Mouse (Mus musculus) ovary, postnatal 36 days (tissue): Measurements from ENCODE around the gene Rbp7.
A peak's percentile ranks its signal among the peaks of the same experiment; 100 is the strongest.
"Not testable (repeated sequence)": the region's sequence is repeated elsewhere in the genome, so short reads cannot be mapped to it uniquely, and the experiment has no call there.

Experiments used
- DNase-seq: peaks from one replicate; pipeline ENCODE4 v3.0.0; 2022; ENCODE audit warnings: low spot score, mixed read lengths

Rbp7 gene

DNA sequence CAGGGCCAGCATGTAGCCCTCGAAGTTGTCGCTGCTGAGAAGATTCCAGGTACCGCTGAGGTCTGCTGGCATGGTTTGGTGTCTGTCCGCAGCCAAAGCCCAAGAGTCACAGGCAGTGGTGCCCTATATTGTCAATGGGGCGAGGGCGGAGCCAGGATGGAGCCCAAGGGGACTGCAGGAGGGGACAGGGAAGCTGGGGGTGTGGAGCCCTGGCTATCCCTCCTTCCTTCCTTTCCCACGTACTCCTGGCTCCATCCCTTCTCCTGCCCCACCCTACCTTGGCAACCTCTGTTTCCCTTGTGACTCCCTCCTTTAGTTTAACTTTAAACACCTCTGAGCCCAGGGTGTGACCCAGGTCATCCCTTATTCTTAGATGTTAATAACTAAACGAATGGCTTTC is at the start of gene Rbp7:
Gene Rbp7 (minus strand): TSS at position 100 of the 400 bp plus-strand sequence.
- DNase-seq, result peak; percentile 18

DNA sequence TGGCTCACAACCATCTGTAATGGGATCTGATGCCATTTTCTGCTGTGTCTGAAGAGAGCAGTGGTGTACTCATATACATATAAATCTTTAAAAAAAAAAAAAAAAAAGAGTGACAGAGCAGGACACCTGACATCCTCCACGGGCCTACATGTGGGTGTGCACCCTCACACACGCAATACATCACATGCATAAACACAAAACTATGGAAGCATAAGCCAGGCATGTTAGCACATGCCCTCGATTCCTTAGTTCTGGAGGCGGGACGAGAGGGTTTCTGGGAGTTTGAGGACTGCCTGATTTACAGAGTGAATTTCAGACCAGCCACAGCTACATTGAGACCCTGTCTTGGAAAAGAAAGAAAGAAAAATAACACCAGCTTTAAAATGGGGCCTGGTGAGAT is 49.6 kb upstream of the Rbp7 start:
- no peak for DNase-seq

DNA sequence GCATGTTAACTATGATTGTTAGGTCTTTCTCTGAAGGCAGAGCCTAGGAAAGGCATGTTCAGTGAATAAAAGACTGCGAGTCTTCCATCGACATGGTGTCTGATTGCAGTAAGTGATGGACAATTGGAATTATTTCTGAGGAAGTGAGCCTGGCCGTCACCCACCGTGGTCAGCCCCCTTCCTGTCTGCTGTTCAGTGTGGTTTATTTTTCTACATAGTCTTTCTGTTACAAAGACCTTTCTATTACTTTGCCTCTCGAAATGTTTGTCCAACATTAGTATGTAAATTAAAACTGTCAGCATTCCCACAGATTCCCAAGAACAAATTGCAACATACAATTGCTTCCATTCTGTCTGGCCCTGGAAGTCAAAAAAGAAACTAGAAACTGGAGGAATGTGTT is 45.0 kb upstream of the Rbp7 start:
- no peak for DNase-seq

DNA sequence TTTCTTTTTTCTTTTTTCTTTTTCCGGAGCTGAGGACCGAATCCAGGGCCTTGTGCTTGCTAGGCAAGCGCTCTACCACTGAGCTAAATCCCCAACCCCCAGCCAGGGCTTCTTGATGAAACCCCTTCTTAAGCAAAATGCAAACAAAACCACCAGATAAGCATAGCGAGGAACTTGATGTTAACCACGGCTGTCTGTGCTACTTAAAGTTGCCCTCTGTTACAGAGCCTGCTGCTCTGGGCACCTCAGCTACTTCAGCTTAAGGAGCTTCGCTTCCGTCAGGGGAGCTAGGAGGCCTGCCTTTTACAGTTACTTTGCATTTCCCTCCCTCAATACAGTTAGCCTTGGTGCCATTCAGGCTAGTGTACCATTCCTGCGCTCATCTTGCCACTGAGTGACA is 44.1 kb upstream of the Rbp7 start:
- DNase-seq, result no peak

DNA sequence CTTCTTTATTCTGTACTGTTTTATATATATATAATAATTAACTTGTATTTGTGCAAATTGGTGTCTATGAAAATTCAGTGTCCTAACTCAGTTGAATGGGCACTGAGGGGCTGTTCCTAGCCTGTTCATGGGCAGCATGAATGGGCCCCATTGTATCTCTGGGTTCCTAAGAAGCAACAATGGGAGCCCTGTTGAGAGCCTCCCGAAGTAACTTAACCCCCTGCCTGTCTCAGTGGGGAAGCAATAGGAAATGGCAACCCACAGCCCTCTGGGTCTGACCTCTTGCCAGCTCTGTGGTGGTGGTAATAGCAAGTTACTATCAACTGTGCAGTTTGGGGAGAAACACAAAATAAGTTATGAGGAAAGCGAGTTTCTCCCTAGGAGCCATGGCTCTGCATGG is 41.8 kb upstream of the Rbp7 start:
- no peak for DNase-seq

DNA sequence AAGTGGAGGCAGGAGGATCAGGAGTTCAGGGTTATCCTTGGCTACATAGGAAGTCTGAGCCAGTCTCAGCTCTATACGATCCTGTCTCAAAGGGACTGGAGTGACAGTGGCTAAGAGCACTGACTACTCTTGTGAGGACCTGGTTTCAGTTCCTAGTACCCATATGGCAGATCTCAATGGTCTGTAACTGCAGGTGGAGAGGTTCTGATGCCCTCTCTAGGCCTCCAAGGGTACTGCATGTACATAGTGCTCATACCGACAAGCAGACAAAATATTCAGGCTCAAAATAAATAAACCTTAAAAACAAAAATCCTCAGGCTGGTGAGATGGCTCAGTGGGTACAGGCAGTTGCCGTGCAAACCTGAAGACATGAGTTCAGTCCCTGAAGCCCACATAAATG is 36.4 kb upstream of the Rbp7 start:
- no peak for DNase-seq

DNA sequence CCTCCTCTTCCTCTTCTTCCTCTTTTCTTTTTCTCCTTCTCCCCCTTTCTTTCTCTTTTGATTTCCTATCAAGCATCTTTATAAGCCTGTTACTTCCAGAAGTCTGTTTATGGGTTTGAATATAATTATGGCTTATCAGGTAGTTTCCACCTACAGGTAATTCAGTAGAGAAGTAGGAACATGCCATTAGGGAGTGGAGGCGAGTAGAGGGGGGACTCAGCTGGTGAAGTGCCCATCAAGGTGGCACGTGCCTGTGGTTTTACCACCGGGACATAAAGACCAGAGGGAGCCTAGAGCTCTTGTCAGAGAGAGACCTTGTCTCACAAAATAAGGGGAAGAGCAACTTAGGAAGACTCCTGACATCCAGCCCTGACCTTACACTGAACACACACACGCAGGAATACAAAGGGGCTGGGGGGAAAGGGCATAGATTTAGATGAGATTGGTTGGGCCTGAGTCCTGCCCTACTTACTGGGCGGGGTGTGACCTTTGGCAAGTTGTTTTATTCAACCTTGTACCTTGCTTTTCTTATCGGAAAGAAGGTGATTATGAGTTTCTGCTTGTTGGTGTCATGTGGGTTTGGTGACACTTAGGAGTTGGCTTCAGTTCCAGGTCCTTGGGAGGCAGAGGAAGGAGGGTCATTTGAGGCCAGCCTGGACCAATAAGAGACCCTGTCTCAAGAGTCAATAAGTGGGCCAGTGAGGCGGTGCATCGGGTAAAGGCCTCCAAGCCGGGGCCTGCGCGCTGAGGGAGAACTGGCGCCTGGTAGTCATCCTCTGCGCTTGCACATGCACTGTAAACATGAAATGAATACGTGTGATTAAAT is 34.9 kb upstream of the Rbp7 start:
- no peak for DNase-seq

DNA sequence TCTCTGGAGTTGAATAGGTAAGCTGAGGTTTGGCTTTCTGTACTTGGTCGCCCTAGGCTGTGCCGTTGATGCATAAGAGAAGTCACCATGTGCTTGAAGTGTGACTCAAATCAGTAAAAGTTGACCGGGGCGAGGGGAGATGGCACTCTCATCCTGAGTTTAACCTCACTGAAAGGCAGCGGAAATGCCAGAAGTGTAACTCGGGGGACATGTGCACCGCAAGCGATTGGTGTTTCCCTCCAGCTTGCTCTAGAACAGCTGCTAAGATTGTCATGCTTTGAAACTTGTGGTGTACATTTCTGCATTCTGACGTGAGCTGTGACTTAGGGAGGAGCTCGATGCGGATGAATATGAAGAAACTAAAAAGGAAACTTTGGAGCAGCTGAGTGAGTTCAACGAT is 33.0 kb upstream of the Rbp7 start:
- DNase-seq, result no peak

DNA sequence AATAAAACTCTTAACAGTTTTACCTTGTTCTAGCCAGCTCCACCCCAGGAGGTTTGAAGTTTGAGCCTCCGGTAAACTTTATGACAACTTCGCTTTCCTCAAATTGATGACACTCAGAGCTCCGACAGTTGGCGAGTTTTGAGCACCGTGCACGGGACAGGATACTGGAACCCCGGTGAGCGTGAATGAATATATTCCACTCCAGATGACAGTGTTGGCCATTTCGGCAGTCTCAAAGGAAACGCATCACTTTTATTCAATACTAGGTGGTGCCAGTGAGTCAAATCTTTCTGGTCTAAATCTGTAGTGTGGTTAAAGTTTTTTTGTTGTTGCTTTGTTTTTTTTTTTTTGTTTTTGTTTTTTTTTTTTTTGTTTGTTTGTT is 31.0 kb upstream of the Rbp7 start:
- DNase-seq, result no peak

DNA sequence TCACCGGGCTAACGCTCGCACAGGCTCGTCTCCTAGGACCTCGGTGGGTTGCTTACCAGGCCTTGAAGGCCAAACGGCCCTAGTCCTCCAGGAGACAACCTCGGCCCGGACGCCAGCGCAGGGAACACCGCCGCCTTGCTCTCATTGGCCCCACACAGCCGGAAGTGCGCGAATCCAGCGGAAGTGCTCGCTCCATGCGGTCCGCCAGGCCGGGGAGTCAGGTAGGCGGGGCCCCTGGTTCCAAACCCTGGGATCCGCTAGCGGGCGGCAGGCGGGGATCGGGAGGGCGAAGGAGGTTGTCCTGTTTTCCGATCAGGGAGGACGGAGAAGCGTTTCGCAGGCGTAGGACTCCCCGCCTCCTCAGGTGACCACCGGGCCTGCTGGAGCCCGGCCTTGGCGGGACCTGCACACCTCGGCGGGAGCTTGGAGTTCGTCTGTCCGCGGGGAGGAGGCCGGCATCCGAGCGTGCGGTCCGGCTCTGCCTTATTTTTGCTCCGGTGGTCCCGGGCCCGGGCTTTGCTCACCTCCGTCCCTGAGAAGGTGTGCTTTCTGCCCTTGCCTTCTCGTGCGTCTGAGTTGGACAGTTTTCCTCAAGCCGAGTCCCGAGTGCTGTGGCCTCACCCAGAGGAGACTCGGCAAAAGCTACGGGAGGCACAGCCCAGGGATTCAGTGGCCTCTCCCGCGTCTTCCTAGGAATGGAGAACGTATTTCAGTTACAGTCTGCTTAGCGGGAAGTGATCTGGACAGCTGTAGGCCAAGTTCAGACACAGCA is 30.5 kb upstream of the Rbp7 start, which contains the start of the genes Nmnat1 and Lzic:
Gene Nmnat1 (minus strand): TSS at position 150 of the 772 bp plus-strand sequence.
Gene Lzic (plus strand): TSS at position 177 of the 772 bp plus-strand sequence.
- DNase-seq, result peak; percentile 93

DNA sequence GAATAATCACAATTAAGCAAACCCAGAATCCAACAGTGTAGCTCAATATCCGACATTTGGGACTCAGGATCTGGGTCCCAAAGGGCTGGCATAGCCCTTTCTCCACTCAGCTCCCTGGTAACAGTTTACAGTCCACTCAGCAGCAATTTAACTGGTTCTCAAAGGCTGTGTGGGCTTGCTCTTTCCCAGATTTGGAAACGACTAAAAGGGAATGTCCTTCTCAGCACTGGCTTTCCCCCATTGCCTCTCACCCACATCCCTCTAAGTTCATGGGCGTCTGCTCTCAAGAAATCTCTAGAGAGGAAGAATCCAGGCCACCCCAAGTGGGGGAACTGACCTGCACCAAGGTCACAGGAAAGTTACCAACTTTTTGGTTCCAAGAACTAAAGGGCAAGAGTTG is 29.8 kb upstream of the Rbp7 start:
- no peak for DNase-seq

DNA sequence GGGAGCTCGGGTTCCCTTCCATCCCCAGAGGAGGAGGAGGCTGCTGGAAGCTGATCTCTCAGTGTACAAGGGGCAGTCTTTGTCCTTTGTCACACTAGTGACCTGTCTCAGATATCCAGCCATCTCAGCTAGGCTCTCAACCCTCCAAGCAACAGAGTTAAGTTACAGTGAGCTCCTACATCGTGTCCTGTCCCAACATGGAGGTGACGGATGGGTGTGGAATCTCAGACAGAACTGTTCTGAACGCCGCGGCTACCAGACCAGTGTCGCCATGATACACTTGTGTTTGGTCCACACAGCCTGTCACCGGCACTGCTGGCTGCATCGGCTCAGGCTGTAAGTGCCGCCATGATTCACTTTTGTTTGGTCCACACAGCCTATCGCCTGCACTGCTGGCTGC is 22.3 kb upstream of the Rbp7 start, which contains the start of gene Tmem274:
Gene Tmem274 (plus strand): TSS at position 301 of the 400 bp plus-strand sequence.
- DNase-seq, result no peak

DNA sequence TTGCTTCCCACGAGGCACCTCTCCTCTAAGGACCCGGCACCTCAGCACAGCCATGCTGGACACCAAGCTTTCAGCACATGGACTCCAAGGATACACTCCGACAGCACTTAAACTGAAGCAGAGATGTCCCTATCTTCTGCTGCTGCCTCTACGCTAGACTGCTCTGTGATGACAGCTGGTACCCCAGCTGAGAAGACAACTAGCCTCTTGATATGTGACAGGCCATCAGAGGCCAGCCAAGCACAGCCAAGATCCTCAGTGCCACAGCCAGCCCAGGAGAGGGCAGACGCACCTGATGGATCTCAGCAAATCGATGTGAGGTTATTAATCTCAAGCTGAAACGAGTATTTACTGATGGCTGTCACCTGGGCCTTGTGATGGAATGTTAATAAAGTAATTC is 20.3 kb upstream of the Rbp7 start:
- DNase-seq, result no peak

DNA sequence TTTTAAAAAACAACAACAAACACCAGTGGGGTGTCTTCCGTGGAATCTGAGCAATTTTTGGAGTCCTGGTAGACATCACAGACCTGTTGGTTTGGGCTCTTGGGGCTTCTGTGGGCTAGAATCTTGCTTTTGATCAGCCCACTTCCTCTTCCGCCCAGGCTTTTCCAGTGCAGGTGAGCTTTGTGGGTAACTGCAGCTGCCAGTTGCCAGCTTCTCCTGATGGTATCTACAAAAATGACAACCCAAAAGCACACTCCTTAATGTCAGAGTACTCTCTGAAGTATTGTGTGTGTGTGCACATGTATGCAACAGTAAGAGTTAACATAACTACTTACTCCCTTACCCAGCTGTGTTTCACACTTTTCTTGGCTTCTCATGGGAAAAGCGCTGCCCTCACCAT is 14.8 kb upstream of the Rbp7 start:
- DNase-seq, result no peak

DNA sequence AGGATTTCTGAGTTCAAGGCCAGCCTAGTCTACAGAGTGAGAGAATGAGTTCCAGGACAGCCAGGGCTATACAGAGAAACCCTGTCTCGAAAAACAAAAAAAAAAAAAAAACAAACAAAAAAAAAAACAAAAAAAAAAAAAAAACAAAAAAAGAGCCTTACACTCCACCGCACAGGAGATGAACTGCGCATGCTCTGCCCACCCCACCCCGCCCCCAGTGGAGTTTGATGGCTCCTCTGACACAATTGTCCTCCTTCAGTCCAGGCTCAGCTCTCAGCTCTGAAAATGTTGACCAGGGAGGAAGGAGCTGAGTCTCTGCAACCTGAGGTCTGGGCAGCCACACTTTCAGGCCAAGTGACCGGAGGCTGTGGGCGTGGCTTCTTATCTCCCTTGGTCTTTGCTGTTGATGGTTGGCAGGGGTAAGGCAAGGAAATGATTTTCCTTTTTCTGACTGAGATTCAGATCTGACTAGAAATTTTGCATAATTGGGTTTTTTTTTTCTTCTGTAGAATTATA is 8.7 kb upstream of the Rbp7 start:
- DNase-seq, result no peak

DNA sequence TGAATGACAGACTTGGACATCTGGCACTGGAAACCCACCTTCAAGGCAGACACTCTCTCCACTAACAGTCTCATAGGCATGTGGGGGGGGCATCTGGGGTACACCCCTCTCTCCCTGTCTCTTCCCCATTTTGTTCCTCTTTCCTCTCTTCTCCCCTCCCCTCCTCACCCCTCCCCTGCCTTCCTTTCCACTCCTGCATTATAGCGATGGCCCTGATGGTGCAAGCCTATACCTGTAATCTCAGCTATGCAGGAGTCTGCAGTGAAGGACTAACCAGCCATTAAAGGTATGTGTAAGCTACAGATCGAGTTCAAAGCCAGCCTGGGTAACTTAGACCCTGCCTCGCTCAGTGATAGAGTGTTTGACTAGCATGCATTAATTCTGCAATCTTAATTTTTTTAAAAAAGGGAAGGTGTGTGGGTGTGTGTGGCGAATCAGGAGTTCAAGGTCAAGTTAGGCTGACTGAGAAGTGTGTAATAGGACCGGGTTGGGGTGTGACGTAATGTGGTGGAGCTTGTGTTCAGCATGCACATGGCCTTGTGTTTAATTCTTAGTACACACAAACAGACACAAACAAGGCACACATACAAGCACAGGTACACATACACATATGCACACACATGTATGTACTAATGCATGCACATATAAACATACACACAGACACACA is 7.7 kb upstream of the Rbp7 start:
- DNase-seq, result no peak

DNA sequence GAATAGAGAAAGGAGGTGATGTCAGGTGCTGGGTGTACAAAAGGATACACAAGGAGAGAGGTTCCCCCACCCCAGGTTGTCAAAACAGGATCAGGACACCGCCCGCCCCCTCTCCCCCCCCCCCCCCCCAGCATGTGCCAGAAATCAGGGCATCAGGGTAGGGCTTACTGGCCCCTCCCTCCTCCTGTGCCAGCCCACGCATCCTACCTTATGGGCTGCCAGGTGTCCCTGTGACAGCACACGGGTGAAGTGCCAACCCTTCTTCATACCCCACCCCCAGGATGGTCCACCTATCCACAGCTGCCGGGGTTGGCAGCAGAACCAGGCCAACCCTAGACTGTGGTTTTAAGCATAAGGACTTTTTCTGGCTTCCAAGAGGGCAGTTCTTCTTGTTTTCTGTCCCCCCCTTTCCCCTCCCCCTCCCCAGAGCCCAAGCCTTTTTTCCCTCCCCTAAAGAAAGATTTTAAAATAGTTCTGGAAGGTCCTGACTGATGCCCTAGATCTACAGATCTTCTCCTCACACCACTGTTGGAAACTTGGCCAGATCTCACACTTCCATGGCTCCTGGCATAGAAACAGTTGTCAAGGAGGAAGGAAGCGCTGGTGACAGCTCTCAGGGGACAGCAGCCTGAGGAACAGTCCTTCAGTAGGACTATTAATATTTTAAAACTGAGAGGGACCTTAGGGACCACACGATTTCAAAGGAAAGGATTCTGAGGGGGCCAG is 7.0 kb upstream of the Rbp7 start:
- DNase-seq, result no peak

DNA sequence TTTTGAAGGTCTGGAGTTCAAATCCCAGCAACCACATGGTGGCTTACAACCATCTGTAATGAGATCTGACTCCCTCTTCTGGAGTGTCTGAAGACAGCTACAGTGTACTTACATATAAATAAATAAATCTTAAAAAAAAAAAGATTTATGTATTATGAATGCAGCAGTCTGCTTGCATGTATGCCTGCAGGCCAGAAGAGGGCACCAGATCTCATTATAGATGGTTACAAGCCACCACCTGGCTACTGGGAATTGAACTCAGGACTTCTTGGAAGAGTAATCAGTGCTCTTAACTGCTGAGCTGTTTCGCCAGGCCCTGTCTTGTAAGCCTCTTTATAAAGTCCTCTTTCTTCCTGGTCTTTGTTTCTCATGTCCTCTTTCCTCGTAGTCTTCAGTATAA is 5.7 kb upstream of the Rbp7 start:
- not testable (repeated sequence) for DNase-seq

DNA sequence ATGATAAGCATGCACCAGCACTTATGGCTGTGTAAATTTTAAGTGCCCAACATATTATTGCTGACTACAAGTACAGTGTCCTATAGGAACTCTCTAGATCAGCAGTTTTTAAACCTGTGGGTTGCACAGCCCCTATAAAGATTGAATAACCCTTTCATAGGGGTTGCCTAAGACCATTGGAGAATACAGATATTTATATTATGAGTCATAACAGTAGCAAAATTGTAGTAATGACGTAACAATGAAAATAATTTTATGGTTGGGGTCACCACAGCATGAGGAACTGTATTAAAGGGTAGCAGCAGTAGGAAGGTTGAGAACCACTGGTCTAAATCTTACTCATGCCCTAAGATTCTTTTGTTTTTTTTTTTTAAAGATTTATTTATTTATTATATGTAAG is 4.6 kb upstream of the Rbp7 start:
- DNase-seq, result no peak

DNA sequence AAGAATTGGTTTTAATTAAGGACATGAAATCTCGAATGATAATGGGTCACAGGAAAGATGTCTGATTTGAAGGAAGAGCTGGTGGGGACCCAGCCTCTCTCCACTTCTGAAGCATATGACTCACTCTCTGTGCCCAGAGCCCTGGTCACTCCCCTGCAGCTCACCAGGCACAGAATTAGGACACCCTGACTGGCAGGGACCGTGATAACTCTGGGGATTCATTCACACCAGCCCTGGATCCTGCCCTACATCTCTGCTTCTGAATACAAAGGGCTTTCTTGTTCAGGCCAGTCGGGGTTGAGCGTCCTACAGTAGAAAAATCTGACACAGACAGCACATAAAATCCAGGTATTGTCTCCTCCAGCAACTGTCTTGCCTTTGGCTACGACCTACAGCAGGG is 3.7 kb upstream of the Rbp7 start:
- DNase-seq, result no peak

DNA sequence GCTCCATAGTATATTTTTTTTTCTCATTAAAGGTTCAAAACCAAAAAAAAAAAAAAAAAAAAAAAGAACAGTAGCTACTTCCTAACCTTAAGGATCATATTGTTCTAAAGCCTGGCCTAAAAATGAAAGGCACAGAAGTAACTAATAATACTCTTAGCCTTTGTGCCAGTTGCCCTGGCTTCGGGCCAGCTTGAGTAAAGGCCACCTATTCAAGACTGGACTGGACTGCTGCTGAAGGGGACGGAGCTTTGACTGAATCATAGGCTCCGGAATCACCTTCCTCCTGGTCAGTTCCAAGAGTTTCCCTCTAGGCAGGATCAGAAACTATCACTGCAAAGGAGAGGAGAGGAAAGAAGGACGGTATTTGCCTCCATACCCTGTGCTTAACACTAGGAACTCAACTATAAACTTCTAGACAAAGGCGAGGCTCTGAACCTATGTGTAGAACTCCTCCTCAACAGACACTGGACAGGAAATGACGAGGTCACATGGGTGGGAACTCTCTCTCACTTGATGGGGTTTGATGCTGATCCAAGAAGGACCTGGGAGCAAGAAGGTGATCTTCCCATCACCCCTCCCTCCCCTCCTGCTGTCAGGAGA is 3.2 kb upstream of the Rbp7 start:
- peak; percentile 46 for DNase-seq
